Mouse (Mus musculus) Patski (cell line): ENCODE data around the gene Zfp119a. TPM values are rescaled to one million over a fixed set of nuclear protein-coding genes. Genes with fewer than 3 reads are reported as not detected.

ENCODE experiments used
- ATAC-seq: fragments of 100-300 bp; one replicate; pipeline ENCODE4 v1.8.0; 2021
- CTCF ChIA-PET: fragments of 350-600 bp; sonication (Branson Sonifier 250); formaldehyde crosslinking; loops from one replicate; lab custom pipeline; 2022; ENCODE audit warnings: inconsistent platforms; lab: Charles Lee
- POLR2A ChIA-PET: fragments of 350-600 bp; sonication (Branson Sonifier 250); formaldehyde crosslinking; loops from one replicate; lab custom pipeline; 2022; ENCODE audit warnings: antibody characterized with exemption, inconsistent platforms; lab: Charles Lee
- DNase-seq: peaks from one replicate; pipeline ENCODE4 v3.0.0-alpha.2; 2011; ENCODE audit warnings: low read depth, low spot score
- H3K27me3 ChIP-seq: fragments of 371-371 bp; one replicate; pipeline ENCODE4 v1.5.1; 2021
- CTCF ChIP-seq: fragments of 100-300 bp; IDR thresholded peaks from one replicate; pipeline ENCODE4 v1.5.1; 2021
- in situ Hi-C: fragments of 300-500 bp; cut with MboI; formaldehyde crosslinking; loops from 3 replicates; pipeline ENCODE4 v1.11.1; 2018; ENCODE audit warnings: low pct_unique_long_range_greater_than_20kb, mixed read lengths
- polyA plus RNA-seq: library from polyadenylated mRNA; unstranded; gene quantifications from one replicate; pipeline ENCODE4 v1.2.3, GENCODE M21; 2021

The Zfp119a gene
- polyA plus RNA-seq, 1 experiment from 2014 or later = 6.5 TPM

DNA sequence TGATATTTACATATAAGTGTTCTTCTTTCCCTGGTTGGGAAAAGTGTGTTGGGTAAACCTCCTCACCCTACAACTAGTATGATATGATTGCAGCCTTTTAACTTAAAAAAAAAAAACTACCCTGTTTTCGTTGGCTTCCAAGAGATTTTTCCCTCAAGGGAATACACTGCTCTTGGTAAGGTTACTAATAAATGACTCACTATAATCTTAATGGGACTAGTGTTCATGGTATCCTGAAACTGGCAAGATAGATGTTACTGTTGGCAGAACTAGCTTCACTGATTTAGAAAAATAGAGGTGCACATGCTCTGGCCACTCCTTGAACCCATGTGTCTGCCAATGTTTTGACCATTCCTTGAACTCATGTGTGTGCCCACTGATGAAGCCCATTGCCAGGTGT lies 57.2 kb downstream of the Zfp119a start:
- in situ Hi-C loops = no loop called here

GRCm38 (mm10) chr17:55816853-55817252 lies 61.9 kb downstream of the Zfp119a start:
- ATAC-seq = no peak
- POLR2A ChIA-PET = no interaction called here
- peaks cover 8% of the 10 kb centered on the region for H3K27me3 ChIP-seq
- in situ Hi-C loops = no loop called here
- CTCF ChIA-PET = no interaction called here
- no peak for DNase-seq
- TF ChIP-seq CTCF = no peak

More for the DNA sequence above, 57.2 kb downstream of the Zfp119a start:
- TF ChIP-seq CTCF = no peak
- no peaks in the 10 kb centered on the region for H3K27me3 ChIP-seq
- DNase-seq (no peak), ATAC-seq (no peak)
- ChIA-PET CTCF (no interaction called here), POLR2A (no interaction called here)

Other genes starting within 250 kb of the Zfp119a start
- gene Pot1b, start 166.3 kb downstream of the Zfp119a start, polyA plus RNA-seq = 4.3 TPM
- not detected for gene Adgre4, start 128.9 kb downstream of the Zfp119a start, polyA plus RNA-seq
- gene Zfp959, start 13.2 kb upstream of the Zfp119a start, polyA plus RNA-seq = 6.8 TPM
- gene Zfp119b, start 70.6 kb upstream of the Zfp119a start, polyA plus RNA-seq = 4.9 TPM
- not detected for gene Ebi3, start 73.7 kb upstream of the Zfp119a start, polyA plus RNA-seq
- gene Yju2, start 80.2 kb upstream of the Zfp119a start, polyA plus RNA-seq = 15.0 TPM
- gene Shd, start 91.5 kb upstream of the Zfp119a start, polyA plus RNA-seq = not detected
- 26.2 TPM for gene Fsd1, start 107.6 kb upstream of the Zfp119a start, polyA plus RNA-seq
- gene Stap2, start 126.7 kb upstream of the Zfp119a start, polyA plus RNA-seq = 14.2 TPM
- gene Mpnd, start 126.8 kb upstream of the Zfp119a start, polyA plus RNA-seq = 174 TPM
- 85.2 TPM for gene Sh3gl1, start 157.7 kb upstream of the Zfp119a start, polyA plus RNA-seq
- 18.0 TPM for gene Chaf1a, start 161.5 kb upstream of the Zfp119a start, polyA plus RNA-seq
- gene Ubxn6, start 196.1 kb upstream of the Zfp119a start, polyA plus RNA-seq = 66.0 TPM
- 117 TPM for gene Hdgfl2, start 200.7 kb upstream of the Zfp119a start, polyA plus RNA-seq
- 7.1 TPM for gene Plin4, start 230.9 kb upstream of the Zfp119a start, polyA plus RNA-seq
- gene Plin5, start 238.7 kb upstream of the Zfp119a start, polyA plus RNA-seq = 0.55 TPM
- gene Lrg1, start 243.1 kb upstream of the Zfp119a start, polyA plus RNA-seq = 0.08 TPM